Mouse (Mus musculus) left cerebral cortex, adult 11 months (tissue): ENCODE measurements around the gene Bex6.

Experiments used
- DNase-seq: peaks from one replicate; pipeline ENCODE4 v3.0.0; 2022; ENCODE audit warnings: low spot score

The Bex6 gene

DNA sequence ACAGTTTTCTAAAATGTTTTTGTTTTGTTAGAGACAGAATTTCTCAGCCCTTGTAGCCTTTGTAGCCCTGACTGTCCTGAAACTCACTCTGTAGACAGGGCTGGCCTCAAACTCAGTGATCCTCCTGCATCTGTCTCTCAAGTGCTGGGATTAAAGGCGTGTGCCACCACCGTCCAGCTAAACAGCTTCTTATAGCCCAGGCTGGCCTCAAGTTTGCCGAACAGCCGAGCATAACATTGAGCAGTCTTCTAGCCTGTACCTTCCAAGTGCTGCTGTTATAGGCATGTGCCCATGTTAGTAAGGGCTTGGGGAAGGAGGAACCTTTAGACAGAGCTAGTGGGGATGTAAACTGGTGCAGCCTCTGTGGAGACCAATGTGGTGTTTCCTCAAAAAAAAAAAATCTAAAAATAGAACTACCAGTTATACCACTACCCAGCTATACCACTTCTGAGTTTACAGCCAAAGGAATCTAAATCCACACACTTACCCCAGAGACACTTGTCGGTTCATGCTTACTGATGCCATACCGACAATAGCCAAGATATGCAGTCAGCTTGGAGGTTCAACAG is at the start of gene Bex6:
Gene Bex6, plus strand, starts transcription at position 491 of the 569 bp plus-strand sequence.
- DNase-seq = no peak

- DNase-seq = no peak
These were observed 49.3 kb upstream of the Bex6 start for GRCm38 (mm10) chr16:32130190-32130826.

DNA sequence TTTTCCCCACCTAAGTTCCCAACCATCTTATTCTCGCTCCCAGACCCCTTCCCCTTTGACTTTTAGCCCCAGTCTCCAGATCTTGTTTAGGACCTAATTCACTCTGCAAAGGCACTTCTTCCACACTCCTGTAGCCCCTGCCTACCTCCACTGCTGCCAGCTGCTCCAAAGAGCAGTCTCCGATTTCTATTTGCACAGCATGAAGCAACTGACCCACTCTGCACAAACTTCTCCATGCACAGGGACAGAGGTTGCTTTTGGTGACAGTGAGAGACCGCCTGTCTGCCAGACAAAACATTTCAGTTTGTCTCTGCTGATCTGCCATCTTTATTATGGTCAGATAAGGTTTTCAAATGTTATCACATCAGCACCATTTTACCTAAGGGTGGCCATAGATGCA is 46.5 kb upstream of the Bex6 start:
- no peak for DNase-seq

DNA sequence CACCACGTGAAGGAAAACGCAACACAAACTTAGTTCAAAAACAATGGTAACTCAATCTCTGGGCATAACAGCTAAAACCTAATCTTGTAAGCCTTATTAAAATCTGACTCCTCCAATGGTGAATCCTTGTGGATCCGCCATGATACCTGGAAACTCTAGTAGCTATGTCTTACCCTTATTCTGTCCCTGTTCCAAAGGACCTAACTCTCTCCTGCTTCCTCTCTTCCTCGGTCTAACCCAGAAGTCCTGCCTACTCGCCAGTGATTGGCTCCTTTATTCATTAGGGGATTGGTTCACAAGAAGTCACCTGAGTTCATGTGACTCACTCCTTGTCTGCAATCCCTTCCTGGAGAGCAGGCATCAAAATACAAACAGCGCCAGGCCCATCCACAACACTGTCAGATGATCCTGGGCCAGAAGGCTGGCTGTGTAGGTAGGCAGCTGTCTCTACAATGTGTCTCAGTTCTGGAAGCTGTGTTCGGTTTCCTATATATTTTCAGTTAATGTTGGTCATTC is 43.7 kb upstream of the Bex6 start:
- no peak for DNase-seq

DNA sequence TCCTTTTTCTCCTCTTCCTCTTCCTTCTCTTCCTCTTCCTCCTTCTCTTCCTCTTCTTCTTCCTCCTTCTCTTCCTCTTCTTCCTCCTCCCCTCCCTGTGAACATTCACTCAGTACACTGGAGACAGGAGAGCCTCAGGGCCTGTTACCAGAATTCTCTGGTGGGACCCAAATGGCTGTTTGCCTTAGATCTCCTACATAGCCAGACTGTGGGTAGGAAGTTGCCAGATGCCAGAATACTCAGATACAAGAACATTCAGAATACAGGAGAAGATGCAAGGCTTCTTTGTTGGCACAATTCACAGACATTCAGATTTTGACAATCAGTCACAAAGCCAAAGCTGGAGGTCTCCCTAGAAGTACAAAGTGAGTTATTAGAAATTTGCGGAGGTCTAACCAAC is 40.7 kb upstream of the Bex6 start:
- no peak for DNase-seq

DNA sequence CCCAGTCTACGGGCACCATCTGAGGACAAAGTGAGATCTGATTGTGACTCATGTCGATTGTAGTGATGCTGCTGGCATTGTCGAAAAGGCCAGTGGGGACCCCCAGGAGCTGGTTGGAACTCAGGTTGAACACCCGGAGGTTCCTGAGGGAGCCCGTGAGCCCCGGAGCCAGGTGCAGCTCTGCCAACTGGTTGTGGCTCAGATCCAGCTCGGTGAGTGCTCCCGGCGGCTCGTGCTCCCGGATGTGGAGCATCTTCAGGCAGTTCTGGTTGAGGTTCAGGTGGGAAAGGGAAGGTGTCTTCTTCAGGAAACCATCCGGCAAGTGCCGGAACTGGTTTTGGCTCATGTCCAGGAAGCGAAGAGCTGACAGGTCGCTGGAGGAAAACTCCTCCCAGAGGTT is 35.9 kb upstream of the Bex6 start:
- DNase-seq = no peak

DNA sequence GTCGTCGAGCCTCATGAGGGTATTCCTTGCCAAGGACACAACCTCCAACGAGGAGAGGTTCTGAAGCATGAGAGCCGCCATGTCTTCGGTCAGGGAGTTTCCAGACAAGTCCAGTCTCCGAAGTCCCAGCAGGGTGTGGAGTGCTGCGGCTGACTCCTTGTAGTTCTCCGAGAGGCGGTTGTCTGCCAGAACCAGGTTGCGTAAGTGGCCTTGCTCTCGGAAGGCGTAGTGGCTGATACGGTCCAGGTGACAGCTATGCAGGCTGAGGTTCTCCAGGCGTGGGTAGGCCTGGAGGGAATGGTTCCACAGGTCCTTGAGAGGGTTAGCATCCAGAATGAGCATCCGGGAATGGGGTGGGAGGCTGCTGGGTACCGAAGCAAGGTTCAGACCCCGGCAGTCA is 35.0 kb upstream of the Bex6 start:
- no peak for DNase-seq

GRCm38 (mm10) chr16:32147589-32148207 is 31.9 kb upstream of the Bex6 start:
- no peak for DNase-seq

- no peak for DNase-seq
These were observed 25.6 kb upstream of the Bex6 start for GRCm38 (mm10) chr16:32153976-32154375.

- peak; percentile 63 for DNase-seq
These were observed 25.2 kb upstream of the Bex6 start for GRCm38 (mm10) chr16:32154437-32154836.

DNA sequence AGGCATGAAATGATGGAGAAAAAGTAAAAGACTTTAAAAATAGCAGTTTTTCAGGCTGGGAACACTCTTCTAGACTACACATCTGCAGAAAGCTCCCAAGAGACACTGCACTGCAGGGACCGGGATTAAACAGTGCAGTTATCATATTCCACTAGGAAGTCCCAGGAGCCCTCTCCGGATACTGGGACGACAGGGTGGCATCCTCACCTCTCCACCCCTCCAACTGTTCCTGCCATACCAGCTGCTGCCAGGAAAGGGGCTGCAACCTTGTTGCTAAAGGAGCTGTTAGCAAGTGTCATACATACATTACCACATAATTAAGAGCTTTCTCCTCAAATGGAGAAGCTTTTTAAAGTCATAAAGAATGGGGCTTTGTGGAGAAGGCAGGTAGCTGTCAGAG is 22.9 kb upstream of the Bex6 start:
- no peak for DNase-seq

DNA sequence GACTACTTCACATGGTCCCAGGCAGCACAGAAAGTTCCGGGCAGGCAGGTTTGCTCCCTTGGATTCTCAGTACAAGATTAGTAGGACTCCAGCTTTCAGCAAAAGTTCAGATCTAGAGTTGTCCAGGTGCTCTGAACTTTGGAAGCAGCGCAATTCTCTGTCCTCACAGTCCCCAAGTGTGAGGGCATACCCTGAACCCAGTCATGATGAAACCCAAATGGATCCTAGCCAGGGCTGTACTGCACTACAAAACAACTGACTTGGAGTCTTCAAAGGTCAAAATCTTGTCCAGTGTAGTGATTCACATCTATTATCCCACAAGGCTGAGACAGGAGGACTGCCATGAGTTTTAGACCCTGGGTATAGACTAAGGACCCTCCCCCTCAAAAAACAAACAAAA is 22.3 kb upstream of the Bex6 start:
- no peak for DNase-seq

DNA sequence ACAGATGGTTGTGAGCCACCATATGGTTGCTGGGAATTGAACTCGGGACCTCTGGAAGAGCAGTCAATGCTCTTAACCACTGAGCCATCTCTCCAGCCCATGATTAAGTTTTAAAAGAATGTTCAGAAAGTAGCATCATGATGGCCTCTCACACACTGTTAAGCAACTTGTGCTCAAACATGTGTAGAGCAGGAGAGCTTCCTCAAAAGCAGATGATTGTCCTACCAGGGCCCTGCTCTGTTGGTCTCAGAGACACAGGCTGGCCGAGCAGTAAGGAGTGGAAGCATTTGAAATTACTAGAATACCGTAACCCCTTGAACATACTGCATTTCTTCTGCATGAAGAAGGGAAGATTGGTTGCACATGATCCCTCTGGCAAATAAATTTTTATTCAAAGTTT is 20.7 kb upstream of the Bex6 start:
- DNase-seq = no peak

- no peak for DNase-seq
These were observed 18.8 kb upstream of the Bex6 start for GRCm38 (mm10) chr16:32160742-32161323.

DNA sequence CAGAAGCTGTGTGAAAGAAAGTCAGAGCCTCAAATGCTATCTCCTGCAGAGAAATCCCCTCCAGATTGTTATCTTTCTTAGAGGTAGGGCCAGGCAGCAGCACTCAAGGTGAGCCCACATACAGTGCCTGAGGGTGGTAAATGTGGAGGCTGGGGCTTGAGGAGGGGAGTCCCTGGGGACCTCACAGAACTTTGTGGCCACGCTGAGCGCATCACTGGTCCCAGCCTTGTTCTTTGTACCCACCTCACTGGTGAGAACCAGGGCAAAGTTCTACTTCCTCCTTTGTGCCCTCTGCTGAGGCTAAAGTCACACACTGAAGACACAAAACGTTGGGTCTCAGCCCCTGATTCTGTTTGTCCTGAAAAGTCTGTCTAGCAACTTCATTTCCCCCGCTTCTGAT is 16.2 kb upstream of the Bex6 start:
- DNase-seq = no peak

DNA sequence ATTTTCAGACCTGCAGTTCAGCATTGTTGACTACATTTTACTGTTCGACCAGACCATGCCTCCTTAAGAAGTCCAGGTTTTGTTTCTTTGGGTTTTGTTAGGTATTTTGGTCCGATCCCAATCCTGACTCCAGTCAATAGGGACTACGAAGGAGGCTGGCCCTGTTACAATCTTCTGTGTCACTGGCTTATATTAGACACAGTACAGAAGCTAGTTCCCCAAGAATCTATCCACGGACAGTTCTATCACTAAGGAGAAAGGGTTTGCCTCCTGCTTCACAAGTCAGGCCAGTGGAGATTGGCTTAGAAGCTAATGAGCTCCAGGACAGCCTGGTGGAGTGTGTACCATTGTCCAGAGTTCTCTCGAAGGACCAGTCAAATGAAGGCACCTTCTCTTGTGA is 15.7 kb upstream of the Bex6 start:
- DNase-seq = no peak

- no peak for DNase-seq
These were observed 15.1 kb upstream of the Bex6 start for GRCm38 (mm10) chr16:32164396-32165027.

DNA sequence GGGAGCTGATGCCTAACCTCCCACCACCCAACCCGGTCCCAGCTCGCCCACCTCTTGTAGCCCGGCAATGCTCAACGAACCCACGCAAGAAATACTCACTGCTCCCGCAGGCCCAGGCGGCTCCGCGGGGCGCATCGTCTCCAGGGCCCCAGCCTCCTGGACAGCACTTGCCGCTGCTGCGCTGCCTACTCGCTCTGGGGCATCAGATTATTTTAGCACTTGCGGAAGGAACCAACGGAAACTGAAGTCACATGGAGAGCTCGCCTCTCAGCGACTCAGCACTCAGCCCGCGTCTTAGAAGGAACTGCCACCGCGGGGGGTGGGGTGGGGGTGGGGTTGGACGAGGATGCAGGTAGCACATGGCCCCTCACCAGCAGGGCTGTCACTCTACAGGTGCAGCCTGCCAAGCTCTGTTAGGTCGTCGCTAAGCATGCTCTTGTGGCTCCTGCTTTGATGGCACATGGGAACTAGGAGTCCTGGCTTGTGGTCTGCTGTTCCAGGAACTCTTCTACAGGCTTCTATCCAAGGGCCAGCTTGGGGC is 14.3 kb upstream of the Bex6 start, which contains the start of gene Nrros:
Gene Nrros, minus strand, starts transcription at position 314 of the 541 bp plus-strand sequence.
- DNase-seq = peak; percentile 39

- DNase-seq = no peak
These were observed 11.6 kb upstream of the Bex6 start for GRCm38 (mm10) chr16:32167819-32168545.

- no peak for DNase-seq
These were observed 8.4 kb upstream of the Bex6 start for GRCm38 (mm10) chr16:32171031-32171731.

GRCm38 (mm10) chr16:32173401-32173800 is 6.2 kb upstream of the Bex6 start:
- DNase-seq = no peak
